Mouse (Mus musculus): ENCODE results near the gene Rapgef2.

Gene Rapgef2

GRCm38 (mm10) chr3:79028153-79028878 is 258.0 kb downstream of the Rapgef2 start:
- no peak for DNase-seq (ENCODE audit: low read depth, low spot score)

- DNase-seq (ENCODE audit: low read depth, low spot score), result no peak
Observed at GRCm38 (mm10) chr3:79025983-79026382, 260.3 kb downstream of the Rapgef2 start.

- DNase-seq (ENCODE audit: low read depth, low spot score), result peak; percentile 50
Observed at GRCm38 (mm10) chr3:79023735-79024328, 262.5 kb downstream of the Rapgef2 start.

GRCm38 (mm10) chr3:79022690-79023089 is 263.6 kb downstream of the Rapgef2 start:
- DNase-seq (ENCODE audit: low read depth, low spot score), result no peak

GRCm38 (mm10) chr3:79017440-79017839 is 268.9 kb downstream of the Rapgef2 start:
- no peak for DNase-seq (ENCODE audit: low read depth, low spot score)

GRCm38 (mm10) chr3:79016830-79017229 is 269.5 kb downstream of the Rapgef2 start:
- DNase-seq (ENCODE audit: low read depth, low spot score), result no peak

GRCm38 (mm10) chr3:79015621-79016474 is 270.5 kb downstream of the Rapgef2 start:
- DNase-seq (ENCODE audit: low read depth, low spot score), result no peak
